ENCODE assay signal across 8 mouse cellular contexts in genomic region chr1:166409177-166409700, GRCm38 (mm10). TPM values are rescaled to one million over a fixed set of nuclear protein-coding genes. Genes with fewer than 3 reads are reported as not detected.
DNase-seq lines count a peak whose midpoint lies in the region; ATAC-seq and TF ChIP-seq lines count a peak whose summit lies in the region.

No protein-coding gene starts in this region.

- under 1% methylated on average over 43 of the region's 45 CpGs for WGBS in forebrain, embryonic 15.5 days
- WGBS in hindbrain, embryonic 16.5 days: under 1% methylated on average over 22 of the region's 45 CpGs
- 2% methylated on average over 45 of the region's 45 CpGs for WGBS in liver, embryonic 11.5 days
- WGBS in midbrain, embryonic 16.5 days: under 1% methylated on average over 37 of the region's 45 CpGs

- H3K9ac ChIP-seq in forebrain, embryonic 15.5 days (replicated peaks): peak overlapping the region; percentile 77
- H3K9ac ChIP-seq in hindbrain, embryonic 16.5 days (ENCODE audit: low read depth, low read length): peak overlapping the region; percentile 97
- H3K9ac ChIP-seq in liver, embryonic 11.5 days (ENCODE audit: low read depth, low read length): peak overlapping the region; percentile 78
- H3K9ac ChIP-seq in midbrain, embryonic 16.5 days (ENCODE audit: low read depth, low read length): peak overlapping the region; percentile 97

- TF ChIP-seq CTCF in layer of hippocampus, adult 2 months (conservative IDR thresholded peaks at IDR 0.05): no peak

- H3K4me2 ChIP-seq in forebrain, embryonic 15.5 days (replicated peaks): peak overlapping the region; percentile 79
- H3K4me2 ChIP-seq in hindbrain, embryonic 16.5 days (ENCODE audit: low read length): peak overlapping the region; percentile 69
- peak overlapping the region; percentile 94 for H3K4me2 ChIP-seq in liver, embryonic 11.5 days
- peak overlapping the region; percentile 91 for H3K4me2 ChIP-seq in midbrain, embryonic 16.5 days (ENCODE audit: low read length)

- peaks cover 20% of the 10 kb centered on the region for H3K4me1 ChIP-seq in forebrain, embryonic 15.5 days
- H3K4me1 ChIP-seq in hindbrain, embryonic 16.5 days (ENCODE audit: control insufficient read depth, insufficient read depth, low read depth, low read length): peaks cover 12% of the 10 kb centered on the region
- H3K4me1 ChIP-seq in liver, embryonic 11.5 days (replicated peaks; ENCODE audit: control insufficient read depth, insufficient read depth, low read length): 0 out of 2 replicates have a peak, but pooled peaks cover 4% of the 10 kb centered on the region
- peaks cover 14% of the 10 kb centered on the region for H3K4me1 ChIP-seq in midbrain, embryonic 16.5 days (ENCODE audit: control insufficient read depth, insufficient read depth, low read length)

- H3K27ac ChIP-seq in layer of hippocampus, adult 2 months: peak overlapping the region; percentile 86
- peak overlapping the region; percentile 63 for H3K27ac ChIP-seq in forebrain, embryonic 15.5 days (replicated peaks)
- peak overlapping the region; percentile 89 for H3K27ac ChIP-seq in hindbrain, embryonic 16.5 days (ENCODE audit: low read depth, low read length)
- no peak overlapping the region for H3K27ac ChIP-seq in liver, embryonic 11.5 days (ENCODE audit: low read depth, low read length)
- peak overlapping the region; percentile 84 for H3K27ac ChIP-seq in midbrain, embryonic 16.5 days (ENCODE audit: low read length)

- H3K27me3 ChIP-seq in forebrain, embryonic 15.5 days: no peaks in the 10 kb centered on the region
- H3K27me3 ChIP-seq in hindbrain, embryonic 16.5 days (replicated peaks; ENCODE audit: control insufficient read depth, insufficient read depth, low read length): no peaks in the 10 kb centered on the region
- no peaks in the 10 kb centered on the region for H3K27me3 ChIP-seq in liver, embryonic 11.5 days (replicated peaks; ENCODE audit: control insufficient read depth, insufficient read depth, low read length)
- no peaks in the 10 kb centered on the region for H3K27me3 ChIP-seq in midbrain, embryonic 16.5 days (ENCODE audit: control insufficient read depth, insufficient read depth, low read depth, low read length)

- ATAC-seq in forebrain, embryonic 15.5 days (replicated peaks): peak; percentile 66
- peak; percentile 86 for ATAC-seq in hindbrain, embryonic 16.5 days
- peak; percentile 71 for ATAC-seq in liver, embryonic 11.5 days (replicated peaks; ENCODE audit: low FRiP score)
- peak; percentile 72 for ATAC-seq in midbrain, embryonic 16.5 days

- peak overlapping the region; percentile 74 for H3K4me3 ChIP-seq in layer of hippocampus, adult 2 months
- peak overlapping the region; percentile 81 for H3K4me3 ChIP-seq in forebrain, embryonic 15.5 days
- peak overlapping the region; percentile 89 for H3K4me3 ChIP-seq in hindbrain, embryonic 16.5 days (ENCODE audit: low read length)
- peak overlapping the region; percentile 65 for H3K4me3 ChIP-seq in liver, embryonic 11.5 days (ENCODE audit: low read depth, low read length)
- peak overlapping the region; percentile 87 for H3K4me3 ChIP-seq in midbrain, embryonic 16.5 days (ENCODE audit: low read depth, low read length)

- peaks cover 29% of the 10 kb centered on the region for H3K36me3 ChIP-seq in forebrain, embryonic 15.5 days
- H3K36me3 ChIP-seq in hindbrain, embryonic 16.5 days (ENCODE audit: control insufficient read depth, insufficient read depth, low read length): peaks cover 12% of the 10 kb centered on the region
- H3K36me3 ChIP-seq in liver, embryonic 11.5 days (ENCODE audit: control insufficient read depth, insufficient read depth, low read length): peaks cover 2% of the 10 kb centered on the region; the same call in 1 of the 2 replicates
- H3K36me3 ChIP-seq in midbrain, embryonic 16.5 days (ENCODE audit: control insufficient read depth, insufficient read depth, low read length): peaks cover 4% of the 10 kb centered on the region

- DNase-seq in layer of hippocampus, adult 2 months (ENCODE audit: low spot score in 2 of 2): no peak
- no peak for DNase-seq in layer of hippocampus, postnatal 25 days (ENCODE audit: extremely low spot score in 1 of 2, low spot score in 1 of 2)
- DNase-seq in adrenal gland, adult (ENCODE audit: inconsistent age in 2 of 2, low spot score in 1 of 2): peak; percentile 64 to 93
- no peak for DNase-seq in liver, embryonic 11.5 days (ENCODE audit: low spot score)
- no peak for DNase-seq in left cerebral cortex, adult 11 months (ENCODE audit: low spot score)

- H3K9me3 ChIP-seq in forebrain, embryonic 15.5 days: no peaks in the 10 kb centered on the region
- H3K9me3 ChIP-seq in hindbrain, embryonic 16.5 days (ENCODE audit: control insufficient read depth, low read length): no peaks in the 10 kb centered on the region
- H3K9me3 ChIP-seq in liver, embryonic 11.5 days (ENCODE audit: control insufficient read depth, low read length): peaks cover 6% of the 10 kb centered on the region; the same call in 1 of the 2 replicates
- peaks cover 3% of the 10 kb centered on the region; the same call in 1 of the 2 replicates for H3K9me3 ChIP-seq in midbrain, embryonic 16.5 days (replicated peaks; ENCODE audit: control insufficient read depth, low read length, poor library complexity, severe bottlenecking)

RNA-seq across cellular contexts. Expression of gene Pogk, which starts 0.4 kb away (rescaled TPM):
- total RNA-seq in layer of hippocampus, adult 2 months (2021): 10 to 100 TPM; 29.7 to 36.1 TPM
- 10 to 100 TPM; 28.2 to 31.9 TPM for total RNA-seq in layer of hippocampus, postnatal 25 days (2021)
- 41.1 and 42.0 TPM in 2 replicates for polyA plus RNA-seq in forebrain, embryonic 15.5 days (2015; fragmentation: Nextera tagmentation; extraction: Ambion mirVana)
- 26.8 and 37.3 TPM in 2 replicates for polyA plus RNA-seq in hindbrain, embryonic 16.5 days (2015; fragmentation: Nextera tagmentation; extraction: Ambion mirVana)
- polyA plus RNA-seq in liver, embryonic 11.5 days (2014; fragmentation: Nextera tagmentation; extraction: Ambion mirVana): 8.0 and 8.8 TPM in 2 replicates
- polyA plus RNA-seq in midbrain, embryonic 16.5 days (2015; fragmentation: Nextera tagmentation; extraction: Ambion mirVana): 38.4 and 41.5 TPM in 2 replicates

RNA-seq across cellular contexts. Expression of gene Tada1, which starts 30.3 kb away (rescaled TPM):
- total RNA-seq in layer of hippocampus, adult 2 months (2021): 10 to 100 TPM; 35.2 to 38.2 TPM
- 10 to 100 TPM; 36.0 to 36.8 TPM for total RNA-seq in layer of hippocampus, postnatal 25 days (2021)
- 94.6 and 101 TPM in 2 replicates for polyA plus RNA-seq in forebrain, embryonic 15.5 days (2015; fragmentation: Nextera tagmentation; extraction: Ambion mirVana)
- polyA plus RNA-seq in hindbrain, embryonic 16.5 days (2015; fragmentation: Nextera tagmentation; extraction: Ambion mirVana): 73.8 and 77.8 TPM in 2 replicates
- 42.9 and 48.1 TPM in 2 replicates for polyA plus RNA-seq in liver, embryonic 11.5 days (2014; fragmentation: Nextera tagmentation; extraction: Ambion mirVana)
- polyA plus RNA-seq in midbrain, embryonic 16.5 days (2015; fragmentation: Nextera tagmentation; extraction: Ambion mirVana): 88.8 and 98.7 TPM in 2 replicates

Comparison
In these comparisons a context has a peak if more than half of its experiments do, and no peak if none do; other contexts are left out.
1. DNase-seq: peak in adrenal gland, adult (2 of 2); none in layer of hippocampus, adult 2 months (0 of 2), layer of hippocampus, postnatal 25 days (0 of 2), liver, embryonic 11.5 days (single experiment) and left cerebral cortex, adult 11 months (single experiment).
2. Peak in every context shown above with its lines, with median percentiles within 50 percentile points of each other: H3K4me3 ChIP-seq, ATAC-seq, H3K4me2 ChIP-seq and H3K9ac ChIP-seq.